Mouse (Mus musculus) spleen, adult 2 months (tissue): Measurements from ENCODE around the gene Thtpa. TPM values are rescaled to one million over a fixed set of nuclear protein-coding genes. Genes with fewer than 3 reads are reported as not detected.
A peak's percentile ranks its signal among the peaks of the same experiment; 100 is the strongest.

Source experiments
- DNase-seq, 2 experiments: peaks; one replicate each; pipeline versions ENCODE4 v3.0.0 to v3.0.0-alpha.2; 2012 to 2021; ENCODE audit warnings: low spot score in 2 of 2, low read depth in 1 of 2
- H3K27ac ChIP-seq: fragments of 200-500 bp; 2 replicates; pipeline ENCODE4 v1.5.1; 2012; ENCODE audit warnings: low read length, inconsistent platforms; ENCODE audit not compliant: insufficient read depth
- H3K27me3 ChIP-seq: fragments of 200-500 bp; 2 replicates; pipeline ENCODE4 v1.6.1; 2012; ENCODE audit warnings: mild to moderate bottlenecking, moderate library complexity, low read length, inconsistent platforms; ENCODE audit not compliant: control insufficient read depth, insufficient read depth
- H3K36me3 ChIP-seq: fragments of 200-500 bp; 2 replicates; pipeline ENCODE4 v1.6.1; 2012; ENCODE audit warnings: mild to moderate bottlenecking, low read length, inconsistent platforms; ENCODE audit not compliant: control insufficient read depth, insufficient read depth
- H3K4me1 ChIP-seq: fragments of 200-500 bp; 2 replicates; pipeline ENCODE4 v1.6.1; 2011; ENCODE audit warnings: inconsistent platforms; ENCODE audit not compliant: control insufficient read depth, insufficient read depth, insufficient read length
- H3K4me3 ChIP-seq: fragments of 200-500 bp; 2 replicates; pipeline ENCODE4 v1.5.1; 2011; ENCODE audit warnings: mild to moderate bottlenecking, inconsistent platforms; ENCODE audit not compliant: insufficient read depth, insufficient read length; ENCODE audit errors: extremely low read depth
- CTCF ChIP-seq: fragments of 200-500 bp; IDR thresholded peaks from 2 replicates; pipeline ENCODE4 v1.5.1; 2011; ENCODE audit warnings: mild to moderate bottlenecking, inconsistent platforms; ENCODE audit not compliant: insufficient read depth, insufficient read length, insufficient replicate concordance; ENCODE audit errors: extremely low read depth
- POLR2A ChIP-seq: fragments of 200-500 bp; IDR thresholded peaks from 2 replicates; pipeline ENCODE4 v1.6.1; 2011; ENCODE audit warnings: low read depth, low read length, inconsistent platforms
- WGBS: fragments of 180-500 bp; shearing (Covaris S2); methylation state at CpG from one replicate; pipeline ENCODE4 v1.1.7; 2018; 5-methylcytosine and 5-hydroxymethylcytosine counted together
- polyA plus RNA-seq: library from polyadenylated mRNA; depleted of rRNA; stranded (reverse); fragments of >200 nt; gene quantifications from 2 replicates; pipeline ENCODE4 v1.2.3, GENCODE M21; 2012

Gene Thtpa
- polyA plus RNA-seq, 1 experiment, result 4.4 TPM

- Histone ChIP-seq H3K27me3 (no peaks in the 10 kb centered on the region), H3K36me3 (no peaks in the 10 kb centered on the region), H3K27ac (no peak overlapping the region), H3K4me1 (no peaks in the 10 kb centered on the region), H3K4me3 (no peak overlapping the region)
- DNase-seq, result no peak
- WGBS, result 86% methylated on average over 6 of the region's 6 CpGs
- TF ChIP-seq POLR2A, result no peak
- TF ChIP-seq CTCF, result no peak
Observed at GRCm38 (mm10) chr14:55086009-55086514, 8.5 kb upstream of the Thtpa start.

DNA sequence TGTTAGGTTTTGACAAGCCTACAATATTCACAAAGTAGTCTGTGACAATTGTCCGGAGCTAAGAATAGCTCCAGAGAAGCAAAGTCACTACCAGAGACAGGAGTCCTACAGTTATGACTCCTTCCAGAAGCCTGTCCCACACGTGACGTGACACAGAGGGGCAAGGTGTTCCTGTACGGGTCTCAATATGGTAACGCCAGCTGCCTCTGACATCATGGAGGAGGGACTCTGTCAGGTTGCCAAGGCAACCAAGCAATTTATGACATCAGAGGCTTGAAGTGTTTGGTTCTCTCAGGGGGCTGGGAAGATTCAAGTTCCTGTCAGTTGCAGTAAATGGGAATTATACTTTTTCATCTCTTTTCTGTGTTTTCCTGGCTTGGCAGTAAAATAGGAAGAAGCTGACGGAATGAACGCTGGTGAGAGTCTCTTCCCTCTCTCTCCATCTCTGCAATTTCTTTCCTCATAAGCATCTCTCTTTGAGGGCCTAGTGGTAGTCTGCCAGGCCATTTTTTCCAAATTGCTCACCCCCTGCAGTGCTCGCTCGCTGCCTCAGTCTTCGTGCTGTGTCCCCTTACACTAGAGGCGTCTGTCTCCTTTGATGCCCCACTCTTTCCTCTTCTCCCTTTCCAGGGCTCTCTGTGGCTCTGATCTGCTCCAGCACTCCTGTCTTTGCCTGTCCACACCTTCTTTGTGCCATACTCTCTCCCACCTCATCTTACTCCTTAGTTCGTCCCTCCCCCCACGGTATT is 5.2 kb upstream of the Thtpa start:
- 74% methylated on average over 13 of the region's 13 CpGs for WGBS
- TF ChIP-seq POLR2A (no peak), CTCF (no peak)
- no peak overlapping the region for H3K4me3 ChIP-seq
- no peaks in the 10 kb centered on the region for H3K27me3 ChIP-seq
- DNase-seq, result no peak
- no peaks in the 10 kb centered on the region for H3K36me3 ChIP-seq
- no peak overlapping the region for H3K27ac ChIP-seq
- no peaks in the 10 kb centered on the region; the same call in 1 of the 2 replicates for H3K4me1 ChIP-seq

- no peak for DNase-seq
- Histone ChIP-seq H3K27ac (no peak overlapping the region), H3K4me1 (peaks cover 3% of the 10 kb centered on the region; the same call in 1 of the 2 replicates), H3K4me3 (peak overlapping the region; percentile 94), H3K36me3 (no peaks in the 10 kb centered on the region), H3K27me3 (no peaks in the 10 kb centered on the region)
- whole genome bisulfite sequencing, result 19% methylated on average over 34 of the region's 34 CpGs
- TF ChIP-seq POLR2A (no peak), CTCF (no peak)
Observed at GRCm38 (mm10) chr14:55091209-55091865, 3.2 kb upstream of the Thtpa start.

DNA sequence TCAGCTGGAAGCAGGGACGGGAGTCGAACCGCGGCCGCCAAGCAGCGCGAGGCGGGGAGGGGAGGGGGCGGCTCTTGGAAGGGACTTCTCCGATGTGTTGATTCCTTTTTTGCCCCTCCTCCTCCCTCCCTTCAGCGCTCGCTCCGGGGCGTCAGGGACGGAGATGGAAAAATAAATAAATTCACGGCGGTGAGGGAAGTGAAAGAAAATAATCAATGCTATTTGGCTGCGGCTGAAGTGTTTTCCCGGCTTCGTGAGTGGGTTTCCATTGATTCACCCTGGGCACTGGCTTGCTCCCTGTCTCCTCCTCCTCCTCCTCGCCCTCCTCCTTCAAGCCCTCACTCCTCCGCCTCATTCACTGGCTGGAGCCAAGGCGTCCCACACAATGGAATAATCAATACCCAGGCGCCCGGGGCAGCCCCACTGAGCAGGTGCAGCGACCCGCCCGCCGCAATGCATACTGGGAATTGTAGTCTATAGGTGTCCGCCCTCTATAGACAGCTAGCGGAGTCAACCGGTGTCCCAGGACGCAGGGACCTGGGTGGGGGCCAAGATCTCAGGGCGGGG is 2.5 kb upstream of the Thtpa start, which contains the start of gene Zfhx2:
Zfhx2 (minus strand) TSS at position 314 of the 567 bp plus-strand sequence.
- TF ChIP-seq CTCF (peak; percentile 8; the same call in 1 of the 2 replicates), POLR2A (no peak)
- Histone ChIP-seq H3K27ac (0 out of 2 replicates have a peak within 1 kb of the TSS, but pooled peaks have one; percentile 27), H3K4me1 (peaks cover 3% of the 10 kb centered on the region; the same call in 1 of the 2 replicates), H3K4me3 (peak within 1 kb of the TSS; percentile 94), H3K27me3 (no peaks in the 10 kb centered on the region), H3K36me3 (no peaks in the 10 kb centered on the region)
- DNase-seq, result peak; percentile 77 to 93
- WGBS, result under 1% methylated on average over 34 of the region's 34 CpGs

- no peaks in the 10 kb centered on the region; the same call in 1 of the 2 replicates for H3K36me3 ChIP-seq
- H3K4me1 ChIP-seq, result peaks cover 5% of the 10 kb centered on the region; the same call in 1 of the 2 replicates
- no peak overlapping the region for H3K27ac ChIP-seq
- no peak for DNase-seq
- TF ChIP-seq CTCF, result no peak
- no peak for TF ChIP-seq POLR2A
- 67% methylated on average over 6 of the region's 6 CpGs for WGBS
- no peaks in the 10 kb centered on the region for H3K27me3 ChIP-seq
- no peak overlapping the region for H3K4me3 ChIP-seq
Observed at GRCm38 (mm10) chr14:55093927-55094326, 657 bp upstream of the Thtpa start.

DNA sequence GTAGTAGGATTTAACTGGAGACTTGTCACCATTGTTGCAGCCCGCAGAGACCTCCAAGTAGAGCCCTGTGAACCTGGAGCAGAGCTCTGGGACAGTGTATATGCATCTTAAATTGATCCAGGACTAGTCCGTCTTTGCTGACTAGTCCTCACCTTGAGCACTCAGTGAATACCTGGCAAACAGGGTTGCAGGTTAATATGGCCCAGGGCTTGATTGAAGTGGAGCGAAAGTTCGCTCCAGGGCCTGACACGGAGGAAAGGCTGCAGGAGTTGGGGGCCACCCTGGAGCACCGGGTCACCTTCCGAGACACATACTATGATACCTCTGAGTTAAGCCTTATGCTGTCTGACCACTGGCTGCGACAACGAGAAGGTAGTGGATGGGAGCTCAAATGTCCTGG is 679 bp downstream of the Thtpa start:
- no peak for TF ChIP-seq POLR2A
- TF ChIP-seq CTCF, result no peak
- Histone ChIP-seq H3K27me3 (no peaks in the 10 kb centered on the region), H3K27ac (peak overlapping the region; percentile 91), H3K4me3 (peak overlapping the region; percentile 93; the same call in 1 of the 2 replicates), H3K36me3 (peaks cover 2% of the 10 kb centered on the region; the same call in 1 of the 2 replicates), H3K4me1 (peaks cover 5% of the 10 kb centered on the region; the same call in 1 of the 2 replicates)
- DNase-seq, result no peak
- WGBS, result 57% methylated on average over 9 of the region's 9 CpGs
